Mouse (Mus musculus): ENCODE results near the gene St7l.
A peak's percentile ranks its signal among the peaks of the same experiment; 100 is the strongest.

DNA sequence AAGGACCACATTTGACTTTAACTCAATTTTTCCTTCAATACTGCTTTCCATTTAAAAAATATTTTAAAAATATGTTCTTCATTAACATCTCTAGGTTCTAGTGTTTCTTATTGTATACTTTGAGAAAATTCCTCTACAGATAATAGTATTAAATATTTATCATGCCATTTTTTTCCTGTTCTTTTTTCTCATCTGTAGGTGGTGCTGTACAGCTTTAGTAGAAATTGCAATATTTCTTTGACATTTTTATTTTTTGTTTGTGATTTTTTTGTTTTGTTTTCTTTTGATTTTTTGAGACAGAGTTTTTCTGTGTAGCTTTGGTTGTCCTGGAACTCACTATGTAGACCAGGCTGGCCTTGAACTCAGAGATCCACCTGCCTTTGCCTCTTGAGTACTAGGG lies 5.8 kb downstream of the St7l start:
- TF ChIP-seq CTCF (IDR thresholded peaks at IDR 0.05; ENCODE audit: low read depth) = 0 out of 2 replicates have a peak, but pooled peaks have one; percentile 3
- TF ChIP-seq EP300 (IDR thresholded peaks at IDR 0.05; ENCODE audit: low read depth) = no peak
